Mouse (Mus musculus) stomach, postnatal 0 days (tissue): ENCODE measurements around the gene Gm12248.

ENCODE experiments used
- CTCF ChIP-seq: IDR thresholded peaks from 2 replicates; pipeline ENCODE4 v1.5.1; 2016; ENCODE audit warnings: antibody characterized with exemption, low read depth, mild to moderate bottlenecking, moderate library complexity
- EP300 ChIP-seq: optimal IDR thresholded peaks from 2 replicates; pipeline ENCODE3; 2016; ENCODE audit warnings: antibody characterized with exemption

DNA sequence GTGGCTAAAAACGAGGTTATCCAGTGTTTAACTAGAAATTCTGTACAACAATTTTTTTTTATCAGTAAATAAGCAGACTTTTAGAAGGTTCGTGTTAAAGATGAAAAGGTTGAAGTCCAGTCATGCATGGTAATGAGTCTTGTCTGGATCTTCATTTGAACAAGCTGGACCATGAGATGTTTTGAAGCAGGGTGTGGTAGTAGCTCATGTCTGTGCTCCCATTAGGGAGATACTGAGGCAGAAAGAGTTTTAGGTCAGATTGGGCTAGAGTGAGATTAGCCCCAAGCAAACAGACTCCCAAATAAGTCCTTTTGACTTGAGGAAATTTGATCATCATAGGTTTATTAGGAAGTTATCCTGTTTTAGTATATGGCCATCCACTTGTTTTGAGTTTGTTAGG, 77.6 kb downstream of the Gm12248 start:
- no peak for TF ChIP-seq CTCF
- TF ChIP-seq EP300 = no peak
